Mouse (Mus musculus) bone marrow, adult 2 months (tissue): ENCODE measurements around the gene Kri1. TPM values are rescaled to one million over a fixed set of nuclear protein-coding genes. Genes with fewer than 3 reads are reported as not detected.

Experiments used
- H3K27ac ChIP-seq: fragments of 200-500 bp; 2 replicates; pipeline ENCODE4 v1.5.1; 2012; ENCODE audit warnings: low read depth, mild to moderate bottlenecking, control low read depth, inconsistent platforms, low read length; ENCODE audit not compliant: control insufficient read depth, poor library complexity, insufficient read depth
- H3K4me1 ChIP-seq: fragments of 200-500 bp; 2 replicates; pipeline ENCODE4 v1.6.1; 2011; ENCODE audit warnings: low read length; ENCODE audit not compliant: control insufficient read depth, insufficient read depth
- H3K4me3 ChIP-seq: fragments of 200-500 bp; replicated peaks from 2 replicates; pipeline ENCODE3; 2011; ENCODE audit warnings: mild to moderate bottlenecking, low read depth, low read length, control low read depth; ENCODE audit not compliant: control insufficient read depth
- CTCF ChIP-seq: fragments of 200-500 bp; IDR thresholded peaks from 2 replicates; pipeline ENCODE4 v1.5.1; 2011; ENCODE audit warnings: low read length, control low read depth; ENCODE audit not compliant: control insufficient read depth, insufficient read depth
- POLR2A ChIP-seq: fragments of 200-500 bp; IDR thresholded peaks from 2 replicates; pipeline ENCODE4 v1.6.1; 2011; ENCODE audit warnings: low read depth, mild to moderate bottlenecking, control low read depth, low read length, borderline replicate concordance; ENCODE audit not compliant: control insufficient read depth
- WGBS: fragments of 180-500 bp; shearing (Covaris S2); methylation state at CpG from one replicate; pipeline ENCODE4 v1.1.7; 2018; 5-methylcytosine and 5-hydroxymethylcytosine counted together
- polyA plus RNA-seq: library from polyadenylated mRNA; stranded (reverse); fragments of >200 nt; gene quantifications from 2 replicates; pipeline ENCODE4 v1.2.4, GENCODE M21; 2011; ENCODE audit warnings: low replicate concordance; ENCODE audit not compliant: missing spikeins, insufficient read depth, insufficient read length

Gene Kri1
- polyA plus RNA-seq, 1 experiment, result 105 TPM

DNA sequence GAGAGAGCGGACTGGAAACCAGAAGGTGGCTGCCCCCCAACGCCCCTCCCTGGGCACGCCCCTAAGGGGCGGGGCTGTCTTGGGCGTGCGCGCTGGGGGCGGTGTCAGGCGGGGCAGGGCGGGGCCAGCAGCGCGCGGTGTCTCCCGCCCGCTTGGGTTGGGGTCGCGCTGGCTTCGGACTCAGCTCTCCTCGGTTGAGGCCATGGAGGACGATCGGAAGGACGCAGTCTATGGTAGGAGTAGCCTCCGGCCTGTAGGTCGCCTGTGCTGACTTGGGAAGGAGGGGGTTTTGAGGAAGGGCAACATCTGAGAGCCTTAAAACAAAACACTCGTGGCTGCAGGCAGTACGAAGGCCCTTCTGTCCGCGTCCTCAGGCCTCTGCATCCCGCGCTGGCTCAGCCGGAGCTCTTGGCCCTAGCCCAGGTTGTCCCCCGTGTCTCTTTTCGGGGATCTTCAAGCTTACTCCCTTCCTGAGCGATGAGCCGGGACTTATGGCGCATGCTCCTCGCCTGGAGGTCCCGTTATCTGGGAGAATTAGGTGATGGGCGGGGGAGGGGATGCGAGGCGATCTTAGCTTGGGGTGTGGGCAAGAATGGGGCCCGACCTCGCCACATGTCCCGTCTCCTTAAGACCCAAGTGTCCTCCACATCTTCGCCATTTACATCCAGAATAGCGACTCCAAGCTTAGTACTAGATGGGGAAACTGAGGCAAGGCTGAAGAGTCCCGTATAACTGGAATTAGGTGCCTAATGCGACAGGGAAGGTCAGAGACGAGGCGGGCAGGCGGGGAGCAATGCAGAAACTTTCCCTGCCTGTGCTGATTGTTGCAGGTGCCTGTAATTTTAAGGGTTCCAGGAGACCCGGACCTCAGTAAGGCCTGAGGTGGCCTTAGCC, 33.1 kb upstream of the Kri1 start, which contains the start of gene Slc44a2:
Gene Slc44a2 (plus strand): TSS at position 80 of the 894 bp plus-strand sequence.
- H3K27ac ChIP-seq, result peak within 1 kb of the TSS; percentile 85
- peaks cover 13% of the 10 kb centered on the region; the same call in 1 of the 2 replicates for H3K4me1 ChIP-seq
- WGBS, result under 1% methylated on average over 52 of the region's 52 CpGs
- TF ChIP-seq CTCF (no peak), POLR2A (peak; percentile 54; the same call in 1 of the 2 replicates)
- peak within 1 kb of the TSS; percentile 97 for H3K4me3 ChIP-seq

- no peak for TF ChIP-seq POLR2A
- no peak for TF ChIP-seq CTCF
- WGBS, result 19% methylated on average over 4 of the region's 4 CpGs
- peaks cover 13% of the 10 kb centered on the region; the same call in 1 of the 2 replicates for H3K4me1 ChIP-seq
- peak overlapping the region; percentile 97 for H3K4me3 ChIP-seq
- H3K27ac ChIP-seq, result peak overlapping the region; percentile 85
Observed at GRCm38 (mm10) chr9:21320280-21320618, 32.5 kb upstream of the Kri1 start.

DNA sequence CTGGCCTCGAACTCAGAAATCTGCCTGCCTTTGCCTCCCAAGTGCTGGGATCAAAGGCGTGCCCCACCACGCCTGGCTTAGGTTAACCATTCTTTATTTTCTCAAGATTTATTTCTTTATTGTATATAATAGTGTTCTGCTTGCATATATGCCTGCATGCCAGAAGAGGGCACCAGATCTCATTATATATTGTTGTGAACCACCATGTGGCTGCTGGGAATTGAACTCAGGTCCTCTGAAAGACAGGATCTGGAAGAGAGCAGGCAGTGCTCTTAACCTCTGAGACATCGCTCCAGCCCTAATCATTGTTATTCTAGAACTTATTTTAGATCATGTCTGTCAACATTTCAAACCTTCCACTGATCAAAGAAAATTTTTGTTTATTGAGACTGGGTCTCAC, 31.7 kb upstream of the Kri1 start:
- 89% methylated on average over 4 of the region's 4 CpGs for WGBS
- H3K4me3 ChIP-seq, result no peak overlapping the region
- H3K27ac ChIP-seq, result no peak overlapping the region
- H3K4me1 ChIP-seq, result peaks cover 12% of the 10 kb centered on the region; the same call in 1 of the 2 replicates
- TF ChIP-seq CTCF (no peak), POLR2A (no peak)

DNA sequence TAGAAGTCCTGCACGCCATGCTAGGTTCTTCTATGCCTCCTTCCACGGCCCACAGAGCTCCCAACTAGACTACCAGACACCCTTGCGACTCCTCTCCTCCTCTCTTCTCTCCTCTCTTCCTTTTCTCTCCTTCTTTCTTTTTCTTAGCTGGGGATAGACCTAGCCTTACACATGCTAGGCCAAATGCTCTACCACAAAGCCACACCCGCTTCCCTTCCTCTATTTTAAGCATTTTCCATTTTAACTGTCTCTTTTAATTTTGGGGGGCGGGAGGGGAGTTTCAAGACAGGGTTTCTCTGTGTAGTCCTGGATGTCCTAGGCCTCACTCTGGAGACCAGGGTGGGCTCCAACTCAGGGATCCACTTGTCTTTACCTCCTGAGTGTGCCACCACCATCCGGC, 31.0 kb upstream of the Kri1 start:
- Histone ChIP-seq H3K4me1 (peaks cover 10% of the 10 kb centered on the region; the same call in 1 of the 2 replicates), H3K27ac (peak overlapping the region; percentile 26)
- TF ChIP-seq CTCF (no peak), POLR2A (no peak)

DNA sequence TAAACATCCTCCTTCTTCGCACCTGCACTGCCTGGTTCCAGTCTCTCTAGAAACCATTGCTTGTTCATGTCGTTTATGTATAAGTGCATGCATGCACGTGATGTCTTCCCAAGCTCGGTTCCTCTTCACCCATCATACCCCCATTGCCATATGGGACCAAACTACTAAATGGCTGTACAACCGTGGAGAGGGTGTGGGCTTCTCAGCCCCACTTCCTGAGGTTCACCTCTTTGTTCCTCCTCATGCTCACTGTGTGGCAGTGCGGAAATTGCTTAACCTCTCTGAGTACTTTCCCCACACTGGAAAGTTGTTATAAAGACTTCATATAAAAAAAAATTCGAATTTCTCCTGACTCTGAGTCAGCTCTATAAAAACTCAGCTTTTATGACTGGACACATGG, 28.9 kb upstream of the Kri1 start:
- peaks cover 7% of the 10 kb centered on the region; the same call in 1 of the 2 replicates for H3K4me1 ChIP-seq
- TF ChIP-seq CTCF (no peak), POLR2A (no peak)
- H3K4me3 ChIP-seq, result peak overlapping the region; percentile 0
- WGBS, result 20% methylated on average over 7 of the region's 7 CpGs
- peak overlapping the region; percentile 56 for H3K27ac ChIP-seq

More for the DNA sequence above, 31.0 kb upstream of the Kri1 start:
- H3K4me3 ChIP-seq, result no peak overlapping the region
- WGBS, result 29% methylated on average over 6 of the region's 6 CpGs

DNA sequence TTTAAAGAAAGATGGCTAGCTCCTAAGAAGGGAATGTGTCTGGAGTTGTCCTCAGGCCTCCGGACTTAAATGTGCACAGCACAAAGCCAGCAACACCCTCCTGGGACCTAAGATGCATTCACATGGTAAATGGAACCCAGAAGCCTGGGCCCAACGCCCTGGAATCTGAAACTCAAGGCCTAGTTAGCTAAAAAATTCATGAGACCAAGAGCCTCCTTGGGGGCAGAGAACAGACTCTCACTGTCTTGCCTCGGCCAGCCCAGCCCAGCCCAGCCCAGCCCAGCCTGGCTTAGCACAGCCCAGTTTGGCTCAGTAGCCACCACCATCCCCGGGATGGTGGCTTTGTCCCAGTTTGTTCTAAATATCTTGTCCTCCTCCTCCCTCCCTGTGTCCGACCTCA, 27.7 kb upstream of the Kri1 start:
- TF ChIP-seq CTCF (no peak), POLR2A (no peak)
- Histone ChIP-seq H3K4me3 (no peak overlapping the region), H3K4me1 (peaks cover 7% of the 10 kb centered on the region; the same call in 1 of the 2 replicates), H3K27ac (peak overlapping the region; percentile 66)
- 66% methylated on average over 5 of the region's 5 CpGs for WGBS

DNA sequence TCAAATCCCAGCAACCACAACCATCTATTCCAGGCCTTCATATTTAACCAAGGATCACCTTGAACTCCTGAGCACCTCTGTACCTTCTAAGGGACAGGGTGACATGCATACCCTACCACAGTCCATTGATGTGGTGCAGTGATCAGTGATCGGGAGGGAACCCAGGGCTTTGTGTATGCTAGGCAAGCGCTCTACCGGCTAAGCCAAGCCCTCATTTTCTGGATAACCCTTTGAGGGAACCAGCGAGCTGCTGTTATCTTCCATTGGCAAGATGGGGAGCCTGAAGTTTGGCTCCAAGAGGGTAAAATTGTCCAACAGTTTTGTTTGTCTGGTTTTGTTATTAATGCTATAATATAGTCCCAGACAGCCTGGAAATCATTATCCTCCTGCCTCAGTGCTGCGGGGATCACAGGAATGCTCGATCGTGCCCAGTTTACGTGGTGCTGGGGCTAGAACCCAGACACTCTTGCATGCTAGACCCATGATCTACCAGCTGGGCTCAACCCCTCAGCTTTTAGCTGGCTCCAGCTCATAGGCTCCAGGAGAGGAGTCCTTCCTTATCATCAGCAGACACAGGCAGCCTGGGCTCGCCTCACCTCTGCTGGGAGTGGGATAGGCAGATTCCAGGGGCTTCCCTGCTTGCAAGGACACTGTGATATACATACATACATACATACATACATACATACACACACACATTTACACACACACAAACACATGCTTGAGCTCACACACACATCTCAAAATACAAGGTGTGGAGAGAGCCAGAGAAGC, 26.8 kb upstream of the Kri1 start:
- no peak overlapping the region for H3K27ac ChIP-seq
- H3K4me1 ChIP-seq, result peaks cover 5% of the 10 kb centered on the region; the same call in 1 of the 2 replicates
- no peak overlapping the region for H3K4me3 ChIP-seq
- 77% methylated on average over 9 of the region's 9 CpGs for WGBS
- no peak for TF ChIP-seq CTCF

- peak; percentile 97 for TF ChIP-seq CTCF
- TF ChIP-seq POLR2A, result no peak; the same call in 1 of the 2 replicates
- Histone ChIP-seq H3K4me1 (peaks cover 4% of the 10 kb centered on the region; the same call in 1 of the 2 replicates), H3K4me3 (no peak overlapping the region), H3K27ac (no peak overlapping the region)
- 6% methylated on average over 11 of the region's 11 CpGs for WGBS
Observed at GRCm38 (mm10) chr9:21313394-21313793, 25.6 kb upstream of the Kri1 start.
